Mouse (Mus musculus): ENCODE measurements around the gene Gucd1.
"Not testable (repeated sequence)": the region's sequence is repeated elsewhere in the genome, so short reads cannot be mapped to it uniquely, and the experiment has no call there.

Gene Gucd1

GRCm38 (mm10) chr10:75373655-75374351 is 144.0 kb downstream of the Gucd1 start:
- not testable (repeated sequence) for DNase-seq (ENCODE audit: low spot score)

DNA sequence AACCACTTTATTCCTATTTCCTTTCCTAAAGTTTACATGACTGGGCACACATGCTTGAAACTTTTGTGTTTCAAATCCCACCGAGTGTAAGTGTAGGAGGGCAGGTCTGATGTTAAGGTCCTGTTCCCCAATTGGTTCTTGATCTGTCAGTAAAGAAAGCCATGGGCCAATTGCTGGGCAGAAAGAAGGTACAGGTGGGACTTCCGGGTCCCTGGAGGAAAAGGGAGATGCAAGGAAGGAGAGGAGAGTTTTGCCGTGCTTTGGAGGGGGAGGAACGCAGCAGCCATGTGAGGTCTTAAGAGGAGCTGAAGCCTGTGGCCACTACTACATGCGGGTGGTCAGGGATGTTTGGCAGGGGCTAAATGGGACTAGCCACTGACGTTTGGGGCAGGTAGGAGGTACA is 152.5 kb downstream of the Gucd1 start:
- peak; percentile 45 for DNase-seq (ENCODE audit: low spot score)

DNA sequence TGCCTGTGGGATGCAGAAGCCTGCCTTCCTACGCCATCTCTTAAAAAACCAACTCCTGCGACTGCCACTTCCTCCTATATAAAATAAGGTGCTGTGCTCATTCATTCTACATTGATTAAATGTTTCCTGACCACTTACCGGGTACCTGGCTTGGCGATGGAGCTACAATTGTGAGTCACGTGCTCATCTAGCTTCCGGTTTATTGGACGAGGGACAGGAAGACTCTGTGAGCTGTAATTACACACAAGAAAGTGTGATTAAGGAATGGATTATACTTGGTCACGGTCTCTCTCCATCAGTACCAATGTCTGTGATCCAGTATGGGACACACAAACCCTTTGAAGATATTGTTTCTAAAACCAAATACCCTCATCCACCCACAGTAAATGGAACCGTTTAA is 153.0 kb downstream of the Gucd1 start:
- DNase-seq (ENCODE audit: low spot score) = no peak

GRCm38 (mm10) chr10:75364214-75364690 is 153.5 kb downstream of the Gucd1 start:
- not testable (repeated sequence) for DNase-seq (ENCODE audit: low spot score)

DNA sequence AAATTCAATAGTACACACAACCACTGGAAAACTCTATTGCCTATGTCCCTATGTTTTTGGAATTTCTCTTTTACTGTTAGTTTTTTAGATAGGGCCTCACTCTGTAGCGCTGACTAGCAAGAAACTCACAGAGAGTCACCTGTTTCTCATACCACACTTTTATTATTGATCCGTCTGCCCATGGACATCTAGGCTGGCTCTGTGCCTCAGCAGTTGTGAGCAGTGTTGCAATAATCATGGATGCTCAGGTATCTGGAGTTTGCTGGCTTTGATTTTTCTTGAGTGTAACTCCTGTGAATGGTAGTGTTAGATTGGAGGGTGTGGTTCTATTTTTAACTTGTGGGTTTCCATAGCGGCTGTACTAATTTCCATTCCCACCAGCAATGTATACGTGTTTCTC is 162.4 kb downstream of the Gucd1 start:
- no peak for DNase-seq (ENCODE audit: low spot score)

DNA sequence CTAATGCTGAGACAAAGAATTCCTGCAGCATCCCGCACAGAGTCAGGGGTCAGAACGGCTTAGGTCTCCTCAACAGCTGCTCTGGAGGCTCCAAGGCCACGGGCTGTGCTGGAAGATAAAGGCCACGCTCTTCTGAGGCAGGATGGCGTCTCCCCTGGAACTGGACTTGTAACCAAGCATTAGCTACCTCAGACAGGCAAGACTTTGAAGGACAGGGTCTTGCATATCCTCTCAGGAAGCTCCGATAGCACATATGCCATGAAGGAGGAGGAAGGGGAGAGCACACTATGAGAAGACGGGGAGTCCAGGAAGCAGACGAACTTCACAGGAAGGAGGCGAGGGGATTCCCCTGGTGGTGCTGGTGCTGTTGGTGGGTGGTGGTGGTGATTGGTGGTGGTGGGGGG is 163.9 kb downstream of the Gucd1 start:
- peak; percentile 37 for DNase-seq (ENCODE audit: low spot score)

- no peak for DNase-seq (ENCODE audit: low spot score)
Measured at GRCm38 (mm10) chr10:75352541-75352940, 165.2 kb downstream of the Gucd1 start.

GRCm38 (mm10) chr10:75350564-75350963 is 167.2 kb downstream of the Gucd1 start:
- DNase-seq (ENCODE audit: low spot score) = no peak

DNA sequence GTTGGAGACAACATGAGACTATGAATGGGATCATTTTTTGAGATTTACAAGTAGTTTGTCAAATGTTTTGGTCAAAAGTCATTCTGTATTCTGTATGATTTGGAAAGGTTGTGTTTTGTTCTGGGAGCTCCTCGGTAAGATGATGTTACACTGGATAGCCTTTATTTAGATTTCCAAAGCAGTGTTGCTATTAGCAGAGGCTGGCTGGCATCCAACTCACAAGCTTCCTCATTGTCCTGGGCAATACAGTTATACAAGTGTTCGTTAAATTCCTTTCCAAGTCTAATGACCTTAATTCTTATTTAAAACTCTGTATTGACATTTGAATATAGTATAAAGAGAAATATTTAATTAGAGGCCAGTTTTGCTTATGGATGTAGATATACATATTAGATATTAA is 172.5 kb downstream of the Gucd1 start:
- DNase-seq (ENCODE audit: low spot score) = no peak

DNA sequence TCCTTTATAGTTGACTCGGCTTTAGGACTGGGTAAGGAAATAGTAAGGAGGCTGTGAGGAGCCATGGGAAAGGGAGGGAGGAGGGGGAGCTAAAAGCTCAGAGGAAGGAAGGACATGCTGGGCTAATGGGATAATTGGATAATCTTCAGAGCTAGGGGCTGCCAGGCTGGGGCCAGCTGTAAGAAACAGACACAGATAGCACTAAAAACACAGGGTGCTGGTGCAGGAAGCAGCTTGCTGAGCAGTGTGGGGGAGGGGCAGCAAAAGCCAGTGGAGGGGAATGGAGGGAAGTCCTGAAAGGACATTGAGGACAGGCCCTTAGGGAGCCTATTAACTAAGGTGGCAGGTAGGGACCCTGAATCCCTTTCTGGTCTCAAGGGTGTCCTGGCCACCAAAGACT is 173.2 kb downstream of the Gucd1 start:
- DNase-seq (ENCODE audit: low spot score) = not testable (repeated sequence)

DNA sequence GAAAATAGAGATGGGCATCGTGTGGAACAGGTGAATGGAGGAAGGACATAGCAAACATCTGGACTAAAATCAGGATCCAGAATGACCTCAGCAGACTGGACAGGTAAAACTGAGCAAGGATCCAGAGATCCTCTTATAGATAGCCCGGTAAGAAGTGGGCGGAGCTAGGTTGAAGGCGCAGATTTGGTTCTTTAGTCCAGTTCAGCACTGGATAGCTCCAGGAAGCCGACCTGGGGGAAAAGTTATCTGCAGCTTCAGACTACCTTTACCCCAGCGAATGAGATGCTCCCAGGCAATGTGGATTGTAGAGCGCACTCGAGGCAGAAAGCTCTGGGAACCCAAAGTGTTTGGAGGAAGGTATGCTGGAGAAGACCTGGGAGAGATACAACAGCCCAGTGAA is 175.8 kb downstream of the Gucd1 start:
- DNase-seq (ENCODE audit: low spot score) = no peak

- DNase-seq (ENCODE audit: low spot score) = no peak
Measured at GRCm38 (mm10) chr10:75339377-75339776, 178.4 kb downstream of the Gucd1 start.

DNA sequence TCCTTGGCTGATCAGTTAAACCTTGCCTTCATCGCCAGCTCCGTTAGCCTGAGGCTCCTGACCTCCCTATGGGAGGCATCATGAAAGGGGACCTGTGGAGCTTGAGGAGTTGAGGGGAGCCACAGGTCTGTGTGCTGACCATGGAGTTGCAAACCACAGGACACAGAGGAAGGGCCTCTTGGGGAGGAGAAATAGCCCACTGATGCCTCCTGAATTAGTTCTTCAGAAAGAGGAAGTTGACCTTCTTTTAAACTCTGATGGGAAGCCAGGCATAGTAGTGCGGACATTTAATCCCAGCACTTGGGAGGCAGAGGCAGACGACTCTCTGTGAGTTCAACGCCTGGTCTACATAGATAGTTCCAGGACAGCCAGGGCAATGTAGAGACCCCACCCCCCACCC is 178.9 kb downstream of the Gucd1 start:
- DNase-seq (ENCODE audit: low spot score) = no peak

DNA sequence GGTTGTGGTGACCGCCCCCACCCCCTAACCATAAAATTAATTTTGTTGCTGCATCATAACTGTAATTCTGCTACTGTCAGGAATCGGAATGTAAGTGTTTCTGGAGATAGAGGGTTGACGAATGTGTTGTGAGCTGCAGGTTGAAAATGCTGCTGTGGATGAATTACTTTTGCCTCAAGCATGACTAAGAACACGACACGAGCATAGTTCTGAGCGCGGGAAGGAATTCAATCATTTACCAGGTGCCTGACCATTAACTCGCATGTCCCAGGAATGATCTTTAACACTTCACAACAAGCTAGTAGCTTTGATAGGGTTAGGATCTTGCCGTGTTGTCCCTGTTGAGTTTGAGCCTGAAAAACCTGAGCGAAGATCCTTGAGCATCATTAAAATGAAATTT is 180.5 kb downstream of the Gucd1 start:
- no peak for DNase-seq (ENCODE audit: low spot score)

- no peak for DNase-seq (ENCODE audit: low spot score)
Measured at GRCm38 (mm10) chr10:75335075-75335474, 182.7 kb downstream of the Gucd1 start.

DNA sequence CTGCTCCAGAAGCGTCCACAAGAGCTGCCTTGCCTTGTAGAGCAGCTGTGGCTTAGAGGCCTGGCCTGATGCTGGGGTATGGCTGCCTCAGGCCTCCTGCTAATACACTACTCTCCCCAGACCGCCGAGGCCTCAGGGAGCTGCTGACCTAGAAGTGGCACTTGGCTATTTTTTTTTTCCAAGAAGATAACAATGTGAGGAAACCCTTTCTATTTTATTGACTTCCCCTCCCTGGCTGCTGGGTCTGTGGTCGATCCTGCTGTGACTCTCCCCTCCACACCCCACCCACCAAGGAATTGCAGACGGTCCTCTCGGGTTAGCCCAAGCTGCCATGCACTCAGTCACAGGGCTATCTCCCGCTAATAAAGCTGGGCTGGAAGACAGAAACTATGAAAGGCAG is 183.6 kb downstream of the Gucd1 start:
- no peak for DNase-seq (ENCODE audit: low spot score)

DNA sequence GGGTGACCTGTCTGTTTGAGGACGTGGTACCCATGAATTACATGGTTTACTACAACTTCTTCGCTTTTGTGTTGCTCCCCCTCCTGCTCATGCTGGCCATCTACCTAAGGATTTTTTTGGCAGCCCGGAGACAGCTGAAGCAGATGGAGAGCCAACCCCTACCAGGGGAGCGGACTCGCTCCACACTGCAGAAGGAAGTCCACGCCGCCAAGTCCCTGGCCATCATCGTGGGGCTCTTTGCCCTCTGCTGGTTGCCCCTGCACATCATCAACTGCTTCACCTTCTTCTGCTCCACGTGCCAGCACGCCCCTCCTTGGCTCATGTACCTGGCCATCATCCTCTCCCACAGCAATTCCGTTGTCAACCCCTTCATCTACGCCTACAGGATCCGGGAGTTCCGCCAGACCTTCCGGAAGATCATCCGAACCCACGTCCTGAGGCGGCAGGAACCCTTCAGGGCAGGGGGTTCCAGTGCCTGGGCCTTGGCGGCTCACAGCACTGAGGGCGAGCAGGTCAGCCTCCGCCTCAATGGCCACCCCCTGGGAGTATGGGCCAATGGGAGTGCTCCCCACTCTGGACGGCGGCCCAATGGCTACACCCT is 184.5 kb downstream of the Gucd1 start:
- DNase-seq (ENCODE audit: low spot score) = no peak

DNA sequence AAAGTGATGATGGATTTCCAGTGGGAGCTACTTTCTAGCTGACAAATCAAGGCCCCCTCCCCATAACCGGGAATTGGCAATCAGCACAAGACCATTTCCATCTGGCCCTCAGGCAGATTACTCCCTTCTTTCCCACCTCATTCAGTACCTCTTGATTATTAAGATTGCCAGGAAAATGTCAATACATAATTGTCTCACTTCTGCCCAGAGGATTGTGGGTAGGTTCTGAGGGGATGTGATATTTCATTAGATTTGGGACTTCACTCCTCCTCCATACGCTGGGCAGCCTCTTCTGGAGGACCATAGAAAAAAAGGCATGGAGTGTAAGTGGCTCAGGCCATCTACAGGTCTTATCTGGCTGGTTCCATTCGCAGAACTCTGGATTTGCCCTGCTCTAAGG is 185.5 kb downstream of the Gucd1 start:
- no peak for DNase-seq (ENCODE audit: low spot score)

GRCm38 (mm10) chr10:75328201-75328704 is 189.5 kb downstream of the Gucd1 start:
- DNase-seq (ENCODE audit: low spot score) = no peak

DNA sequence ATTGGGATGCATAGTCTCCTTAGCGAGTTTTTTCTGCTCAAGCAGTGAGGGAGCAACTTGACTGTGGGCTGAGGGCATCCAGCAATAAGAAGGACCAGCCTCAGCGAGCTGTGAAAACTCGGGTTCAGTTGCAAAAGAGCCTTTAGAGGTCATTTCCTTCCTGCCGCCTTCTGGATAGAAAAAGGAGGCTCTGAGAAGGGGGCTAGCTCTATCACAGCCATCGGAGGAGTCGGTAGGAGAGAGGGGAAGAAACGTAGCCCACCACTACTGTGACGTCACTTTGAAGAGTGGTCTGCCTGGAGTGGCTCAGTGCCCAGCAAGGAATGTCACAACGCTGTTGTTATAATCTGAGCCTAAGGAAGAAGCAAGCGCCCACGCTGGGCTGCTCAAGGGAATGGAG is 190.7 kb downstream of the Gucd1 start:
- DNase-seq (ENCODE audit: low spot score) = no peak

DNA sequence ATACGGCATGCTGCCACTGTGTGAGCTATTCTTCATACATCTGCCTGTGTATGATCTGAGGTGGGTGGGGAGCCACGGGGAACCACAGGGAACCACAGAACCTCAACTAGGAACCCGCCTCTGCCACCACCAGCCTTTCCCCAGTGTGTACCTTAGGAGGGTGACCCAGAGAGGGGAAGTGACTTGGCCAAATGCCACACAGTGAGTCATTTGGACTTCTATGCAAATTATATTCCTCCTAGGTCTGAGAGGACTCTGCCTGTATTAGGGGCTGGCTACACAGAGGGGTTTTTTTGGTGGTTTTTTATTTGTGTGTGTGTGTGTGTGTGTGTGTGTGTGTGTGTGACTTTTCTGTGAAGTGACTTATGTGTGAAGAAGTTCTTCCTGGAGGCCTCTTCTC is 191.2 kb downstream of the Gucd1 start:
- DNase-seq (ENCODE audit: low spot score) = peak; percentile 84

DNA sequence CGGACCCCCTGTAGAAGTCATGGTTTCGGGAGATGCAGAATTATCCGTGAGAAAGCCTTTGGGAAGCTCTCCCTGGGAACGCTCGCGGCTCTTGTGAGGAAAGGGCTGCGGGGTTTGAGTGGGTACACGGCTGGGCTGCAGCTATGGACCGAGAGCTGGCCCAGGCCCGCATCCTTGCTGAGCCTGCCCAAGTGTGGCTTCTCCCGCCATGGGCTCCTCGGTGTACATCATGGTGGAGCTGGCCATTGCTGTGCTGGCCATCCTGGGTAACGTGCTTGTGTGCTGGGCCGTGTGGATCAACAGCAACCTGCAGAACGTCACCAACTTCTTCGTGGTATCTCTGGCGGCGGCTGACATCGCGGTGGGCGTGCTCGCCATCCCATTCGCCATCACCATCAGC is 192.0 kb downstream of the Gucd1 start:
- no peak for DNase-seq (ENCODE audit: low spot score)

GRCm38 (mm10) chr10:75324391-75324790 is 193.4 kb downstream of the Gucd1 start:
- DNase-seq (ENCODE audit: low spot score) = no peak

- no peak for DNase-seq (ENCODE audit: low spot score)
Measured at GRCm38 (mm10) chr10:75323986-75324385, 193.8 kb downstream of the Gucd1 start.

All from T-cell, adult 2 months (primary cell).